Mouse (Mus musculus) embryonic facial prominence, embryonic 14.5 days (tissue): ENCODE data around the gene Foxj3. TPM values are rescaled to one million over a fixed set of nuclear protein-coding genes. Genes with fewer than 3 reads are reported as not detected.

Source experiments
- ATAC-seq: fragments of 200-750 bp; cut with Nextera tagmentation; 2 replicates; pipeline ENCODE4 v1.8.0; 2017; ENCODE audit warnings: low read depth, moderate number of reproducible peaks, moderate TSS enrichment
- DNase-seq: peaks from one replicate; pipeline ENCODE4 v3.0.0-alpha.2; 2015; ENCODE audit warnings: low spot score
- H3K27ac ChIP-seq: fragments of 300-500 bp; sonication (generic); replicated peaks from 2 replicates; pipeline ENCODE4 v1.5.1; 2014; ENCODE audit warnings: low read depth, mild to moderate bottlenecking, low read length, moderate library complexity
- H3K27me3 ChIP-seq: fragments of 300-500 bp; sonication (generic); replicated peaks from 2 replicates; pipeline ENCODE4 v1.6.1; 2014; ENCODE audit warnings: low read length; ENCODE audit not compliant: control insufficient read depth, insufficient read depth
- H3K36me3 ChIP-seq: fragments of 300-500 bp; sonication (generic); 2 replicates; pipeline ENCODE4 v1.6.1; 2014; ENCODE audit warnings: low read length, mixed read lengths; ENCODE audit not compliant: control insufficient read depth, insufficient read depth
- H3K4me1 ChIP-seq: fragments of 300-500 bp; sonication (generic); 2 replicates; pipeline ENCODE4 v1.6.1; 2014; ENCODE audit warnings: antibody characterized with exemption, low read length; ENCODE audit not compliant: control insufficient read depth, insufficient read depth
- H3K4me2 ChIP-seq: fragments of 300-500 bp; sonication (generic); 2 replicates; pipeline ENCODE4 v1.6.1; 2014; ENCODE audit warnings: low read depth, mild to moderate bottlenecking, low read length, moderate library complexity, mixed read lengths
- H3K4me3 ChIP-seq: fragments of 300-500 bp; sonication (generic); 2 replicates; pipeline ENCODE4 v1.5.1; 2014; ENCODE audit warnings: low read depth, mild to moderate bottlenecking, low read length
- H3K9ac ChIP-seq: fragments of 300-500 bp; sonication (generic); 2 replicates; pipeline ENCODE4 v1.6.1; 2014; ENCODE audit warnings: low read depth, mild to moderate bottlenecking, low read length, moderate library complexity, mixed read lengths
- H3K9me3 ChIP-seq: fragments of 300-500 bp; sonication (generic); 2 replicates; pipeline ENCODE4 v1.6.1; 2016; ENCODE audit warnings: low read length; ENCODE audit not compliant: control insufficient read depth
- WGBS: fragments of 180-500 bp; shearing (Covaris S2); extraction: QIAGEN DNeasy Blood & Tissue Kit; methylation state at CpG from one replicate; pipeline ENCODE4 v1.1.7; 2014; 5-methylcytosine and 5-hydroxymethylcytosine counted together
- polyA plus RNA-seq: library from polyadenylated mRNA; unstranded; fragments of >200 nt; fragmentation: Nextera tagmentation; extraction: Ambion mirVana; gene quantifications from 2 replicates; pipeline ENCODE4 v1.2.1, GENCODE M21; 2014

The Foxj3 gene
- polyA plus RNA-seq, 1 experiment from 2014 or later, result 25.1 TPM

DNA sequence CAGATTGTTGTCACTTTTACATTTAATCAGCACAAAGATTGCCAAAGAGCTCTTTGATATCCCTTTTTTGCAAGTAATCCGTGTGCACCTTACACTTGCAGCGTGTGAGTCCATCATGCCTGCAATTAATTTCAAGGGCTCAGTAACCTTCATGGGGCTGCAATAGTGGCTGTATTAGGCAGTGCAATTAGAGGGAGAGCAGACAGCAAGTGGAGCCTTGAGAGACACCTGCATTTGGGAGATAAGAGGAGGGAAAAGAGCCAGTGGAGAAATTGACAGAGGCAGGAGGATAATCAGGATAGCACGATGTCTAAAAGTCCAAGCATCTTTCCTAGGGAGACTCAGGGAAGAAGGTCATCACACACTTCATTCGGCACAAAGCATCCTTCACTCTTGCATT is 13.2 kb upstream of the Foxj3 start:
- H3K4me1 ChIP-seq, result no peaks in the 10 kb centered on the region
- H3K27me3 ChIP-seq, result no peaks in the 10 kb centered on the region
- no peak overlapping the region for H3K4me3 ChIP-seq
- 76% methylated on average over 4 of the region's 4 CpGs for WGBS
- ATAC-seq (no peak), DNase-seq (no peak)
- no peak overlapping the region for H3K4me2 ChIP-seq
- H3K9me3 ChIP-seq, result no peaks in the 10 kb centered on the region
- H3K27ac ChIP-seq, result no peak overlapping the region
- no peaks in the 10 kb centered on the region for H3K36me3 ChIP-seq
- H3K9ac ChIP-seq, result no peak overlapping the region

DNA sequence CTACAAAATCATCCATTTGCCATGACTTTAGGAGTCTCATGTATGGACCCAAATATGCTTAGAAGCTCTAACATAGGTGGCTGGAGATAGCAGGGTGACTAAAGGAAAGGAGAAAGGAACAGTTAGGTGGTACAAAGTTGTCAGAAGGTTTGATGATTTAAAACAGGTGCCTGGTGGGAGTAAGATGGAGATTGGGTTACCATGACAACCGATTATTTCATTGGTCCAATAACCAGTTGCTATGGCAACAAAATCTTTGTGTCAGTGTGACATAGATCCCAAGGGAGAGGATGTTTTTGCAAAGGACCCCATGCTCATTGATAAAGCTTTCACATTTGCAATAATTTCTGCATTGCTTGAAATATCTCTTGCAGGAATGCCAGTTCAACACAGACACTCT is 12.8 kb upstream of the Foxj3 start:
- no peaks in the 10 kb centered on the region for H3K27me3 ChIP-seq
- no peak overlapping the region for H3K4me2 ChIP-seq
- H3K4me1 ChIP-seq, result no peaks in the 10 kb centered on the region
- H3K9me3 ChIP-seq, result no peaks in the 10 kb centered on the region
- ATAC-seq (no peak), DNase-seq (no peak)
- H3K9ac ChIP-seq, result no peak overlapping the region
- no peak overlapping the region for H3K27ac ChIP-seq
- 81% methylated on average over 1 of the region's 1 CpGs for WGBS
- no peak overlapping the region for H3K4me3 ChIP-seq
- no peaks in the 10 kb centered on the region for H3K36me3 ChIP-seq

DNA sequence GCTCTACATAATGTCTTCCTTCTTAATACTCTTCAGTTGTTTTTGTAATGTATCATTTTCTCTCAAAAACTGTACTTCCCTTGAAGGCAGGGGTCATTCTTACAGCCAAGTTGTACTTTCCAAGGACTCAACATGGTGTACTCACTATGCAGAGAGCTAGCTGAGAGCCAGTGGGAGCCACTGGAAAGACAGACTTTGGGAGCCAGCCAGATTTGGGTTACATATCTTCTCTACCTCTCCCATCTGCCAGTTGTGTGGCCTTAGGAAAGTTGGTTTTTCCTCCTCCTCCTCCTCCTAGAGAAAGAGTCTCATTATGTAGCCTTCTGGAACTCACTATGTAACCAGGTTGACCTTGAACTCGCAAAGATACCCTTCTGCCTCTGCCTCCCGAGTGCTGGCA is 12.3 kb upstream of the Foxj3 start:
- Histone ChIP-seq H3K36me3 (no peaks in the 10 kb centered on the region), H3K4me1 (no peaks in the 10 kb centered on the region), H3K9me3 (no peaks in the 10 kb centered on the region), H3K27me3 (no peaks in the 10 kb centered on the region), H3K27ac (no peak overlapping the region), H3K4me3 (no peak overlapping the region), H3K9ac (no peak overlapping the region), H3K4me2 (no peak overlapping the region)
- 81% methylated on average over 2 of the region's 2 CpGs for WGBS
- DNase-seq (no peak), ATAC-seq (no peak)

DNA sequence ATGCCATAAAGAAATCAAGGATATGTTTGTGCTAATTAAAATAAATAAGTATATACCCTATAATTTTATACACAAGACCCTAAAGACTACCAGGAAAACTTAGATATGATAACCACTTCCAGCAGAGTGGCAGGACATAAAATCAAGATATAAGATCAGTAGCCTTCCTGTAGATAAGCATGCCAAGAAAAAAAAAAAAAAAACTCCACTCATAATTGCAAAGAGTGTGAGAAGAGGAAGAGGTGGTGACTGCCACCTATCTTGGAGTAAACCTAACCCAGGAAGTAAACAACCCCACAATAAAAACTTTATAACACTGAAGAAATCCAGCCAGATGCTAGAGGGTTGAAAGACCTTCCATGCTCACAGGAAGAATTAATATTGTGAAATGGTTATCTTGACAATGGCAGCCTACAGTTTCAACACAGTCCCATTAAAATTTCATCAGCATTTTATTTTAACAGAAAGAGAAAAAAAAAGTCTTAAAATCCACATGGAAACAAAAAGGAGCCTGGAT is 10.4 kb upstream of the Foxj3 start:
- Histone ChIP-seq H3K9ac (no peak overlapping the region), H3K4me2 (no peak overlapping the region), H3K27ac (no peak overlapping the region), H3K4me3 (no peak overlapping the region), H3K27me3 (no peaks in the 10 kb centered on the region), H3K9me3 (no peaks in the 10 kb centered on the region), H3K36me3 (no peaks in the 10 kb centered on the region), H3K4me1 (no peaks in the 10 kb centered on the region)
- DNase-seq (no peak), ATAC-seq (no peak)

DNA sequence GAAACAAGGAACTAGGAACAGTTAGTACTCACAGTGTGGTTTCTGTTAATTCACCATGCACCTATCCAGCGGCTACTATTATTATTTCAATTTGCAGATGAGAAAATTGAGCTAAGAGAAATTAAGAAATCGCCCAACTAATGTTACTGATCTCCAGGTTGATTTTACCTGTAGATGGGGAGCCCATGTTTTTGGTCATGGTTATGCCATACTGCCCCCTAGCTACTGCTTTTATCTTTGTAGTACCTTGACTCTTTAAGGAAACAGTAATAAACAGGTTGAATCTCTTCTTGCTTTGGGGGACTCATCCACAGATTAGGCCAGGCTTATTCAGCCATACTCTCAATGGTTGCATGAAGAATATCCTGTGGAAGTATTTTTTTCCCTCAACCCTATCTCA is 5.0 kb upstream of the Foxj3 start:
- H3K9me3 ChIP-seq, result no peaks in the 10 kb centered on the region
- no peak overlapping the region for H3K27ac ChIP-seq
- no peak overlapping the region for H3K4me2 ChIP-seq
- no peaks in the 10 kb centered on the region for H3K27me3 ChIP-seq
- no peaks in the 10 kb centered on the region for H3K36me3 ChIP-seq
- DNase-seq (no peak), ATAC-seq (no peak)
- H3K4me1 ChIP-seq, result no peaks in the 10 kb centered on the region
- WGBS, result 54% methylated on average over 2 of the region's 2 CpGs
- H3K4me3 ChIP-seq, result no peak overlapping the region
- H3K9ac ChIP-seq, result no peak overlapping the region

DNA sequence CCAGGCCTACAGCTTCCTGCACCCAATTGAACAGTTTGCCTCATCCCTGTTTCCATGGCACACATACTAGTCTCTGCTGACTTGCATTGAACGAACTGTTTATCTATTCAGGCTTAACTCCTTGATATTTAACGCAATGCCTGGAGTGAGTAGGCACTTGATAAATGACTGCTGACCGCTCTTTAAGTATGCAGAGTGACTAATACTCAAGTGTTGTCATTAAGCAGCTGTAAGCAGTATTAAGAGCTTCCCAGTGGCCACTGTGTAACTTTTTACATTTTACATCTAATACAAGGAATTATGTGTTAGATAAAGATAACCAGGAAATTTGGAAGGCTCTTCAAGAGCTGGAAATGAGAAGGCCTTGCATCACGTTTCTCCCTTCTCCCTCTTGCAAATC is 1.7 kb upstream of the Foxj3 start:
- Histone ChIP-seq H3K9ac (no peak overlapping the region), H3K36me3 (no peaks in the 10 kb centered on the region), H3K27ac (no peak overlapping the region), H3K4me3 (no peak overlapping the region), H3K9me3 (no peaks in the 10 kb centered on the region), H3K4me1 (peaks cover 4% of the 10 kb centered on the region), H3K4me2 (no peak overlapping the region), H3K27me3 (no peaks in the 10 kb centered on the region)
- no peak for ATAC-seq
- no peak for DNase-seq
- WGBS, result 69% methylated on average over 4 of the region's 4 CpGs

DNA sequence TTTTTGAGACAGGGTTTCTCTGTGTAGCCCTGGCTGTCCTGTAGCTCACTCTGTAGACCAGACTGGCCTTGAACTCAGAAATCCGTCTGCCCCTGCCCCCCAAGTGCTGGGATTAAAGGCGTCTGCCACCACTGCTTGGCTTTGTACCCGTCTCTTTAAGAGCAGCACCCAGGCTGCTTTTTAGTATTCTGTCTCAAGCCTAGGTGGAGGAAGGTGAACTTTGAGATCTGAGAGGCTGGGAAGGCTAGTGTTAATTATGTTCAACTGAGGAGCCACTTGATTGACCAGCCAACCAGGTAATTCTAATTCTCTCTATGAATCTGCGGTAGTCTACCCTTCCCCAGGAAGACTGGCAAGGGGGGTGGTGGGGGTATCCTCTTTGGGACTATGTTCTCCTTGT is 632 bp downstream of the Foxj3 start:
- Histone ChIP-seq H3K27ac (no peak overlapping the region), H3K4me2 (no peak overlapping the region), H3K9me3 (no peaks in the 10 kb centered on the region), H3K4me3 (no peak overlapping the region), H3K9ac (no peak overlapping the region), H3K36me3 (no peaks in the 10 kb centered on the region), H3K27me3 (no peaks in the 10 kb centered on the region), H3K4me1 (peaks cover 12% of the 10 kb centered on the region)
- ATAC-seq, result no peak
- DNase-seq, result no peak
- WGBS, result 74% methylated on average over 4 of the region's 4 CpGs

DNA sequence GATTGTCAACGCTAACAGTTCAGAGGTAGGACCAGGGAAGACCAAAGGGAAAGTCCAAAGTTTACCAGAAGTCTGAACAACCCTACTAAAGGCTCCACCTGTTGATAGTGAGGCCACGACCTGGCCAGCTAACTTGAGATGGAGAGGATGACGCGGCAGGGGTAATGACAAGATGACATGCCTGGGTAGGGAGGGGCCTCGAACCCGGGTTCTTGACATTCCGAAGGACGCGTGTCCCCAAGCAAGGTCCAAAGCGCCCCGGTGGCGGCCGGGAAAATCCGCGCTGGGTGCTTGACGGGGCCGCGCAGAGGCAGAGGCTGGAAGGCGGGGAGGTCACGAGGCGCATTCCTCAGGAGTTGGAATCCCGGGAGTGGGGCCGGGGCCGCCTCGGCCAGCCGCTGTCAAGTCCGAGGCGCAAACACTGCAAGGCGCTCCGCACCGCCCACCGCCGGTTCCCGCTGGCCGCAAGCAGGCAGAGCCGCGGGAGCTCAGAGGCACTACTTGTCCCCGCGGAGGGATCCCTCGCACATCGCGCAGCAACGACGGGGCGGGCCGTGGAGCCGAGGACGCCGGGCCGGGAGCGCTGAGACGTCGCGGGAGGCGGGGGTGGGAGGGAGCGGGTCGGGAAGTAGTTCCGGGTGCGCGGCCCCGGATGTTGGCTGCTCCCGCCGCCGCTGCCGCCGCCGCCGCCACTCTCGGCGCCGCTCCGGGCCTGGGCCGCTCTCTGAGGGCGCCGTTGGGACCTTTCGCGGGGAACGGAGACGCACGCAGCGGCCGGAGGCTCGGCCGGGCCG is 2.4 kb downstream of the Foxj3 start, which contains the start of gene Frg2f1:
Gene Frg2f1 (minus strand): TSS at position 499 of the 794 bp plus-strand sequence.
- H3K36me3 ChIP-seq, result no peaks in the 10 kb centered on the region
- H3K27me3 ChIP-seq, result no peaks in the 10 kb centered on the region
- H3K27ac ChIP-seq, result peak within 1 kb of the TSS; percentile 97
- ATAC-seq (peak; percentile 94), DNase-seq (peak; percentile 97)
- peaks cover 12% of the 10 kb centered on the region for H3K4me1 ChIP-seq
- H3K4me2 ChIP-seq, result peak within 1 kb of the TSS; percentile 74
- H3K9ac ChIP-seq, result peak within 1 kb of the TSS; percentile 98
- no peaks in the 10 kb centered on the region for H3K9me3 ChIP-seq
- WGBS, result 1% methylated on average over 34 of the region's 85 CpGs
- peak within 1 kb of the TSS; percentile 94 for H3K4me3 ChIP-seq
